Mouse (Mus musculus) frontal cortex, postnatal 25 days (tissue): ENCODE data around the gene Cck.

Source experiments
- DNase-seq, 2 experiments: peaks; one replicate each; pipeline ENCODE4 v3.0.0; 2022; ENCODE audit warnings: low spot score in 2 of 2

Cck gene

GRCm38 (mm10) chr9:121495529-121495928, at the start of gene Cck:
Gene Cck (minus strand): TSS chr9:121495694.
- peak; percentile 37 to 53 for DNase-seq

GRCm38 (mm10) chr9:121541530-121541929, 46.0 kb upstream of the Cck start:
- DNase-seq: no peak

DNA sequence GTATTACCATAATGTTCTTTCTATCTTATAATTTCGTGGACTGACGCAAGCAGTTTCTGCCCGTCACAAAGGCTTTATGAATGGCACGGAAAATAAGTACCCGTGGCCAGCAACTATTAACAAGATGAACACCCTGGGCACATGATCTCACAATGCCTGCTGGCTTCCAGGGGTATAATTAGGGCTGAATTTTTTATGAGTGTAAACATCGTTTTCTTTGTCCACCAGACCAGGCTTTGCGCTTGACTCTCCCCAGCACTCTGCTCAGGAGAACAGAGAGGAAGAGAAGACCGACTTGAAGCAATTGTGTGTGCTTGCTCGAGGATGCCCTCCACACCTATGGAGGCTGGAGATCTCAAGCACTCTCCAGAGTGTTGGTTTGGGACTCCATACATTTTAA, 37.1 kb upstream of the Cck start:
- DNase-seq: no peak

GRCm38 (mm10) chr9:121528605-121529357, 33.3 kb upstream of the Cck start:
- no peak for DNase-seq

- DNase-seq: no peak
Measured at GRCm38 (mm10) chr9:121526171-121526570, 30.7 kb upstream of the Cck start.

GRCm38 (mm10) chr9:121520047-121520446, 24.6 kb upstream of the Cck start:
- no peak for DNase-seq

DNA sequence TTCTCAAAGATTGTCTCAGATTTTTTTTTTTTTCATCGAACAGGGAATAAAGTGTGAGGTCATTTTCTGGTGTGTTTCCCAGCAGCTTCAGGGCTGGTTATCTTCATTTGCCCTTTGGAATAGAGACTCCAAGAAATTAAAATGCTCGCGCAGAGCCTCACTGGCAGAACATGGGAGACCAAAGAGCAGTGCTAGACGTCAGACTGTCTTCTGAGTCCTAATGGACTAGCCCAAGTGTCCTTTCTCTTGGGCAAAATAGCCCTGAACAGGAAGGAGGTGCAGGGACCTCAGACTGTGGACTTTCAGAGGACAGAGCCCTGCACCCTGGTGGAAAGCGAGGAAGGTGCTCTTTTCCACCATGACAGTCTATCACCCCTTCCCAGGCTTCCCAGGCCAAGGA, 19.0 kb upstream of the Cck start:
- no peak for DNase-seq

- DNase-seq: no peak
Measured at GRCm38 (mm10) chr9:121511911-121512310, 16.4 kb upstream of the Cck start.

DNA sequence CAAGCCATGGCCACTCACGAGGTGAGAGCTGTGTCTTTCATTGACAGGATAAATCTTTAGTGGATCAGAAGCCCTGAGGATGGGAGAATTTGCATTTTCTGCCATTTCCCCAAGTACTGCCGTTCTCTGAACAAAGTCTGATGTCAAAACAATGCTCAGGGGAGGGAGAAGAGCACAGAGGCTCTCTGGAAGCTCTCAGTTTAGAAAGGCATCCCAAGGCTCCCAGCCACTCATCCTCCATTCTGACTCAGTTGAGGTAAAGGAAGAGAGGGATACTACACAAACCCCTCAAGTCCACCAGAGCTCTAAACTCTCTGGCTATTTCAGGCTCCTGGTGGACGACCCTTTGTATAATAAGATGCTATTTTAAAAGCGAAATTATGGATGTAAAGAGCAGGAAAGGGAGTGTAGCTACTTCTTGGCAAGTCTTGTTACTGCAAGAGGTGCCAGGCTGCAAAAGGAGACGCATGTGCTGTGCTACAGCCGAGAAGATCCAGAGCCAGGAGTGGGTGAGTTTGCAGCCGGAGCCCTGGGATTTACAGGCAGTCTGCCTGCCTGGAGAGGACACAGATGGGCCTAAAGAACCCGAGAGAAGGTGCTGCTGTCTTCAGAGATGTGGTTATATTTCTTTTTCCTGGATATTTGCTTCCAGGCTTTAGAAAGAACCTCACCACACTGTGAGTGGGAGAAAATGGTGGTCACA, 11.1 kb upstream of the Cck start:
- no peak for DNase-seq

GRCm38 (mm10) chr9:121505346-121505745, 9.9 kb upstream of the Cck start:
- no peak for DNase-seq

DNA sequence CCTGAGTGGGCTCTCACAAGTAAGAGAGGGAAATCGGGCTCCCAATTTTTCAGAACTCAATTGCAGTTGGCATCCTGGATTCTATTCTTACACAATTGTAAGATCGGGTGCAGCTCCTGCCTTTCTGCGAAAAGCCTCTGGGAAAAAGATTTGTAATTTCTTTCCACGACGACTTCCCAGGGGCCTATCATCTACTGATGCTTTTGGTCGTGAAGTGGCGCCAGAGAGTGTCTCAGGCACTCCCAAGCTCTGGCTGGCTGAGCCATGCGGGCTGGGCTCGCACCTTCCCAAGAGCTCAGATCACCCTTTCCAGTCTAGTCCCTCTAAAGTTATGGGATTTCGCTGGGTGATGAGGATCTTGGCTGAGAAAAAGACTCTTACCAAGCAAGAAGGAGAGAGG, 608 bp upstream of the Cck start:
- no peak for DNase-seq

GRCm38 (mm10) chr9:121494006-121494767, 1.3 kb downstream of the Cck start:
- DNase-seq: no peak

GRCm38 (mm10) chr9:121491592-121492240, 3.8 kb downstream of the Cck start:
- DNase-seq: no peak

DNA sequence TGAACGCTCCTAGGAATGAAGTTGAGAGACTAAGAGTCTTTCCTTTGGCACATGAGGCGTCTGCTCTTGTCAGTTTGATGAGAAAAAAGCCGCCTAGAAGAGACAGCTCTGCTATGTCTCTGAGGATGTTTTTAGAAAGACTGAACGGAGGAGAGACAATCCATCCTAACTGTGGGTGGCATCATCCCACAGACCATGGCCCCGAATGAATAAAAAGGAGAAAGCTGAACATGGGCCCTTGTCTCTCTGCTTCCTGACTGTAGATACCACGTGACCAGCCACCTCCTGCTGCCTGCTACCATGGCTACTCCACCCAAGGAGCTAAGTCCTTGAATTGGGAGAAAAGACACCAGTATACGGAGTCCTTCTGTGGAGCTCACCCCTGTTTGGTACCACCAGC, 8.3 kb downstream of the Cck start:
- no peak for DNase-seq

GRCm38 (mm10) chr9:121479453-121479852, 16.0 kb downstream of the Cck start:
- peak; percentile 50 to 59 for DNase-seq

DNA sequence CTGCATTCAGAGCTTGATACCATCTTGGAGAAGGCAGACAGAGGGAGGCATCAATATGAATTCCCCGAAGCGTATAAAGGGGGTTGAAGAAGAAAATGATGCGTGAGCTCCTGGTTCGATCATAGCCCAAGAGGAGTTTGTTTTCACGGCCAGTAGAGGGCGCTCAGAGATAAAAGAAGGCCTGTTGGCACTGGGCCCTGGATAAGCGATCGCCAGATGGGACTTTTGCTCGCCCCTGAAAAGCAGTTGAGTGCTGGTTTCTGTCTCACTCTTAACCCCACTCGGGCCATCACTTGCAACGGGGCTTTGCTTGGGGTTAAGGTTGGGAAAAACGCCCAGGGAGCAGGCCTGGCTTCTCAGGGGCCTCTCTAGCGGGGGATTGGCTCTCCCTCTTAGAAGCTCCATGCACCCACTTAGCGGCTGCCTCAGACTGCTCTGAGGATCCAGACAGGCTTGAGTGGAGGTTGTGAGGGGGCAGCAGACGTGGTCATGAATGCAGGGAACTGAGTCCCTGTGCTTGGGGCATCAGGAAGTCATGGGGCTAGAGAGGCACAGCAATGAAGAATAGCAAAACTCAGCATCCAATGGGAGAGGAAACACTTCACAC, 18.1 kb downstream of the Cck start:
- peak; percentile 49 to 71 for DNase-seq

DNA sequence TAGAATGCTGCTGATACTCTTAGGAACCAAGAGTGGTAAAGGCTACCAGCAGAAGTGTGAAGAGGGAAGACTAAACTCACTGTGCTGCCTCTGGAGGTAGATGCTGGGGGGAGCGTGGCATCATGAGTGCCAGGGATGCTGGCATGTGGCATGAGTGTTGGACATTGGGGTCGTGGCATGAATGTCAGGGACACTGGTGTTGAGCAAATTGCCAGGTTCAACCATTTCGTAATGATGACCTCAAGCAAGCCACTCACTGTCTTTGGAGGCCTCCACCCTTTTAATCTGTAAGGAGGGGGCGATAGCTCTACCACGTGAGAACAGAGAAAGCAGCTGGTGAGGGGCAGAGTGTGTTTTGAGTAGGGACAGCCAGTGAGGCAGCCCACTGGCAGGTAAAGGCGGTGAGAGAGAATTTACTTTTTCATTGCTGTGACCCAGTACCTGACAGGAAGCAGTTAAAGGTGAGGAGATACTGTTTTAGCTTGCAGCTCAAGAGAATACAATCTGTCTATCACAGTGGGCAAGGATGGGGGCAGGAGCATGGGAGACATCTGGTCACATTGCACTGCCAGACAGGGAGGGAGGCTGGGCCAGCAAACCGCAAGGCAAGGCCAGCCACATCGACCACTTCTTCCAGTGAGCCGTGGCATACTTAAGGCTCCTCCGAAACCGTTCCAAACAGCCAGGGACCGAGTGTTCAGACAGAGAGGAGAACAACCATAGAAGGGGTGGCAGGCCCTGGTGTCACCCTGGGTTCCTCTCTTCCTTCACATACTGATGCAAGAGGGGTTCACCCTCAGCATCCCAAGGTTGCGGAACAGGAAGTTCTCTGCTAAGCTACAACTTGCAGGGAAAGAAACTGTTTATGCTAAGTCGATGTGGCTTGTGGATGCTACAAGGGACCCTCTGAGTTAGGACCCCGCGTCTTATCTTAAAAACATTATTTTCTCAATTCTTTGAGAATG, 19.7 kb downstream of the Cck start:
- no peak for DNase-seq

DNA sequence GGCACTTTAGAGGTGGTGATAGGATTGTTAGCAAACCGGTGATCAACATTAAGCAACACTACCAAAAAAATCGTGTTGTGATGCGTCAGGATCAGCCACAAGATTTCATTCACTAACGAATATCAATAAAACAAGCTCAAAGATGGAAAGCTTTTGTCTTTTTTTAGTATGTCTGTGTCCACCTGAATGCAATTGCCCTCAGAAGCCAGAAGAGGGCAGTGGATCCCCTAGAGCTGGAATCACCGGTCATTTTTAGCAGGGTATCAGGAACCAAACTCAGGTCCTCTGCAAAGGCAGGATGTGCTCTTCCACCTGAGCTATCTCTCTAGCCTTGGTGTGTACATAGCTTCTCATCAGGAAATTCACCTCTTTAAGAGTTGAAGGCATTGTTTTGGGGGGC, 20.7 kb downstream of the Cck start:
- no peak for DNase-seq

GRCm38 (mm10) chr9:121469711-121470110, 25.8 kb downstream of the Cck start:
- no peak for DNase-seq

GRCm38 (mm10) chr9:121467460-121467859, 28.0 kb downstream of the Cck start:
- DNase-seq: no peak

DNA sequence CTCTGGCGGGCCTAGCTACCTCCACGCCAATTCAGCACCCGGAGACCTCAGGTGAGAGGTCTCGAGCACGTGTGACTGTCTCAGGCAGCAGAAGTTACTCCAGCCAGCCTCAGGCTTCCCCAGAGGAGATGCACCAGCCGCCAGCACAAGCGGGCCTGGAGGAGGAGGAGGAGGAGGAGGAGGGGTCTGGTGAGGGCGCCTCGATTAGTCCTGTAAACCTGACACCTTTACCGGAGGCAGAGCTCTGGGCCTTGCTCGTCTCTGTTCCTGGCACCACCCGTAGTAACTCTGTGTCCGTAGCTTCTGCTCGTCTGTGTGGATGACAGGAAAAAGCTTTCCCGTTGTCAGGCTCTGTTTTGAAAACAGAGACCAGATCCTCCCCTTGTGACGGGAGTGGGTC, 35.0 kb downstream of the Cck start:
- no peak for DNase-seq
